Mouse (Mus musculus) yolk sac, embryonic 10.5 days (tissue): ENCODE data around the gene Ntn1.

Experiments
- DNase-seq: peaks from one replicate; pipeline ENCODE4 v3.0.0-alpha.2; 2017; ENCODE audit warnings: low spot score

The Ntn1 gene

GRCm38 (mm10) chr11:68405576-68405975 lies 5.0 kb upstream of the Ntn1 start:
- no peak for DNase-seq

DNA sequence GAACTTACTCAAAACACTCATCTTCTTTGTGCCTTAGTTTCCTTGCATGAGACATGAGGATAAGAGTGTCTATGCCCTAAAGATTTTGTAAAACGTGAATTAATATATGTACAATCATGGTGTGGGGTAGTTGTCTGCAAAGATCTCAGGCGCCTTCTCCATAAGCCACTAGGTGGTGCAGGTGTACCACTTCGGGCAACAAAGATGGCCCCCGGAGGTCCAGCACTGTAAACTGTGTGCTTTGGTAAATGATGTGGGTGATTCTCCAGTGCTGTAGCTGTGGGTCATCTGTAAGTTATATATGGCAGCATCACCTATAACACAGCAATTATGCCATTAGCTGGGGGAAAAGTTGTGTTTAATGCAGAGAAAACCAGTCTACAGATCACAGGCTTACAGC lies 3.6 kb upstream of the Ntn1 start:
- no peak for DNase-seq

- DNase-seq, result no peak
These were observed 805 bp upstream of the Ntn1 start for GRCm38 (mm10) chr11:68401428-68401827.

- DNase-seq, result peak; percentile 44
These were observed 477 bp downstream of the Ntn1 start for GRCm38 (mm10) chr11:68400021-68400671.

DNA sequence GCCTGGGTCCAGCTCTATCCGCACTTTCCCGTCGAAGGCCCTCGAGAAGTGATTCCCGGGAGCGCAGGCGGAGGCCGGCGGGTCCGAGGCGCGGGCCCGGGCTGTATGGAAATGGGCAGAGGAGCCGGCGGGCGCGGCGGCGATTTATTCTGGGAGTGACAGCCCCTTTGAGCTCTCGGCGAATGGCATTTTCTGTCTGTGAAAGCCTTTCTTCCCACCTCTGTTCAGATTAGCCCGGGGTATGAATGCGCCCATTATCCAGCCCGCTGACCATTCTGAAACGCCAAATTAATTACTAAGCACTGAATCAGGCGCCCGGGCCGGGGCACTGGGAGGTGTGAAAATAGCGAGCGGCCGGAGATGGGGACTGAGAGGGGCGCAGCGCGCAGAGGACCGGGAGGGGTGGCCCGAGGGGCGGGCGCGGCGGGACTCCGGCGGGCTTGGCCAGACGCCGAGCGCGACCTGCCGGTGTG lies 1.0 kb downstream of the Ntn1 start:
- peak; percentile 38 for DNase-seq

DNA sequence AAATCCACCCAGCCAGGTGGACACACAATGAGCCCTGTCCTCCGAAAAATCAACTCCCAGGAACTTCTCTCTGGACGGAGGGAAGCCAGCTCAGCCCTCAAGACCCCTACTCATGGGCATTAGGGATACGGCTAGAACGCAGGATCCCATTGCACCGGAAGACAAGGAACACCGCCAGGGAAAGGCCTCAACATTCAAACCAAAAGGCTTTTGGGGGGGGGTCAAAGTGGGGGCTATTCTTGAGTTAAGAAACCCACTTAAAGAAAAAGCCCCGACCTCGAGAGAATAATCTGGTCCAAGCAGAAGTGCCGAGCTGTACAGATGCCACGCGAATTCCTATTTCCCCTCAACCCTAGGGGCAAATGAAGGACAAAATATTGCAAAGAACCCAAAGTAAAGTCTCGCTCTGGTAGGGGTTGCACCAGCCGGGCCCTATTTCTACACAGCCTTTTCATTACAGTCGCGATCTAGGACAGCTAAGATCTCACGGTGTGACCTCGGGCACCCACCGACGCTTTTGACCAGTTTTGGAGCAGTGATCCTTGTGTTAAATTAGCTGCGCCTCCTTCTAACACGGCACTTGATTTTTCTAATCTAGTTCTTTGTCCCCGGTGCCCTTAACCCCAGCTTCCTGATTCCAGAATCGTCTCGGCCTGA lies 1.6 kb downstream of the Ntn1 start:
- DNase-seq, result no peak

GRCm38 (mm10) chr11:68395546-68395945 lies 5.1 kb downstream of the Ntn1 start:
- no peak for DNase-seq

- DNase-seq, result no peak
These were observed 5.9 kb downstream of the Ntn1 start for GRCm38 (mm10) chr11:68394749-68395148.

- no peak for DNase-seq
These were observed 6.6 kb downstream of the Ntn1 start for GRCm38 (mm10) chr11:68393897-68394490.

DNA sequence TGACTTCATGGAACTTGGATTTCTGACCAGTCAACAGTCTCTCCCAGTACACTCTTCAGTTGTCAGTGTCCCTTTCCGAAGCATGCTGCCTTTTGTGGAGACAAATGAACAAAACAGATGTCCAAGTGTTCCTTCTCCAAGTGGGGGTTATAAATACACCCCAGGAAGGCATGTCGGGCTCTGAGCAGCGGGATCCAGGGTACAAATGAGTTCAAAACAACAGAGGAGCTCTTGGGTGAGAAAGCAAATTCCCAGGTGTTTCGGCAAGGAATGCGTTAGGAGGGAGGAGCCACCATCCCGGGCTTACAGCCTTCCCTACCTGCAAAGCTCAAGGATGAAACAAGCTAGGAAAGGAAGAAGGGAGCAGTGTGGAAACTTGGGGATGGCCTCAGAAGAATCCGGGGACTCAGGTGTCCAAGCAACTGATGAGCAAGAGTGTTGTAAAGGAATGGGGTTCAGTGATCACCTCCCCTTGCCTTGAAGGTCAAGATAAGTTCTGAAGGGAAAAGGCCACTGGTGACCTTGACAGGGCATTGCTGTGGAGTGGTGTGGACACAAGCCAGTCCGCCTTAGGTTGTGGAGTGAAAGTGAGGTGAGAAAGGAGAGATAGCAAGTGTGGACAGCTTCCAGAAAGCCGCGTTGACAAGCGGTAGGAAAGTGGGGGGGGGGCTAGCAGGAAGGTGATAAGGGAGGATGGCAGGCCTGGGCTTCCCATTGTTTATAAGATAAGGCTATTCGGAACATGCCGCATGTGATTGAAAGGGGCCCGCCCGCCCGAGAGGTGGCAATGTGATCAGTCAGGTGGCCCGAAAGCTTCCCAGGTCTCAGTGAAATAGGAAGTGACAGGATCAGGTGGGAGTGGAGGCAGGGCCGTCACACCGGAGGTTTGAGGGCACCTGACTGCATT lies 10.0 kb downstream of the Ntn1 start:
- no peak for DNase-seq

- DNase-seq, result no peak
These were observed 11.0 kb downstream of the Ntn1 start for GRCm38 (mm10) chr11:68389621-68390020.

GRCm38 (mm10) chr11:68388655-68389015 lies 12.0 kb downstream of the Ntn1 start:
- DNase-seq, result no peak

GRCm38 (mm10) chr11:68387971-68388654 lies 12.5 kb downstream of the Ntn1 start:
- peak; percentile 51 for DNase-seq

DNA sequence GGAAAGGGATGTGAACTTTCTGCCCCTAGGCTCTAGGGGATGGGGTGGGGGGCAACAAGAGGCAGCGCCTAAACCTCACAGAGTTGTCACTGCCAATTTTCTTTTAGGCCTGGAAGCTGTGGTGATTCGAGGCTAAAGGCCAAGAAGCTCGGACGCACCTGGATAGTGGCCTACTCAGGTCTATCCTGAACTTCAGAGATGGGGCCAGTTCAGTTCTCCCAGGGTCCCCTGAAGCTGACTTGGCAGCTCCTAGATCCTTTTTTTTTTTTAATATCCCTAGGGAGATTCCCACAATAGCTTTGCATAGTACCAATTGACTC lies 13.2 kb downstream of the Ntn1 start:
- no peak for DNase-seq

DNA sequence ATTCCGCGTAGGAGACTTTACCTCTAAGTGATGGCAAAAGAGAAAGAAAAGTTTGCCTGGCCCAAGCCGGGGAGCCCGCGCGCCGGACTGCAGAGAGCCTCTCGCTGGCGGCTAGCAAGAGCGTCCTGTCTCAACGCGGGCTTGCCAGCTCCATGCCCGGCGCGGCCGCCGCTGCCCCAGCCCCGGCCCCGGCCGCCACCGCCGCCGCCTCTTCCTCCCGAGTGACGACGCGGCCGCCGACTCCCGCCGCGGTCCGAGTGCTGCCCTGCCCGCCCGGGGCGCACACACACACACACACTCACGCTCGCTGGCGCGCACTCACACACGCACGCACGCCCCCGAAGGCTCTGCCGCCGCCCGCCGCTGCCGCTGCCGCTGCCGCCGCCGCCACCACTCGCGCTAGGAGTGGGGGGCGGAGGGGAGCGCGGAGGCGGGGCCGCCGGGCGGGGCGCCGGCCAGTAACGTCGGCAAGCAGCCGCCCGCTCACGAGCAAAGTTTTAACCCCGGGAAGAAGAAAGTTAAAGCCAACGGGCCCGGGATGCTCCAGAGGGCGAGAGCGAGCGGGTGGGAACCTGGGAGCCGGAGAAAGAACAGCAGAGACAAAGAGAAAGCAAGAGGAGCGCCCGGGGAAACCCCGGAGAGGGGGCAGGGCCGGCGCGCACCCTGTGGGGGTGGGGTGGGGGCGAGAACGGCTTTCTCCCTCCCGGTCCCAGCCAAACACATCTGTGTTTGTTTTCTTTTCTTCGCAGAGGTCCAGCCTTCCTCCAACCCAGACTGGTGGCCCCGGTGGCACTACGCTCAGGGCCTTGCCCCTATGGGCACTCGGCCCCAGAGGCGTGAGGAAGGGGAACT lies 13.8 kb downstream of the Ntn1 start:
- peak; percentile 69 for DNase-seq

- DNase-seq, result peak; percentile 29
These were observed 14.6 kb downstream of the Ntn1 start for GRCm38 (mm10) chr11:68385921-68386588.

GRCm38 (mm10) chr11:68385021-68385821 lies 15.4 kb downstream of the Ntn1 start:
- peak; percentile 27 for DNase-seq

DNA sequence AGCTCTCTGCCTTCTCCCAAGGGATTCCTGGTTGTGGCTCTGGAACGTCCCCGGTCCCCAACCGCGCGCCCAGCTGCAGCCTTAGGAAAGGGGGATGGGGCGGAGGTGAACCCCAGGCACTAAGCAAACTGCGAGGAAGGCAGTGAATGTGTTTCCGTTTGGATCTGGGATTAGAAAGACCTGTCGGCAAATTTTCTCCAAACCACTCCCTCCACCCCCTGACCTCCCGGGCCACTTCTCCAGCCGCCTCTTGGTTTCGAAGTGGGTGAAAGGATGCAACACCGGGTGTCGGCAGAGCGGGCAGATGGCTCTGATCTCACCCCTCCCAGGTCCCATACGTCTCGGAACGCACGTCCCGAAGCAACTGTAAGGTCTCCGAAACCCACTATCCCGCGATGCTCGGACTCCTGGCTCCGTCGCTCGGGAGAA lies 16.0 kb downstream of the Ntn1 start:
- DNase-seq, result peak; percentile 24

GRCm38 (mm10) chr11:68384131-68384530 lies 16.5 kb downstream of the Ntn1 start:
- DNase-seq, result no peak

DNA sequence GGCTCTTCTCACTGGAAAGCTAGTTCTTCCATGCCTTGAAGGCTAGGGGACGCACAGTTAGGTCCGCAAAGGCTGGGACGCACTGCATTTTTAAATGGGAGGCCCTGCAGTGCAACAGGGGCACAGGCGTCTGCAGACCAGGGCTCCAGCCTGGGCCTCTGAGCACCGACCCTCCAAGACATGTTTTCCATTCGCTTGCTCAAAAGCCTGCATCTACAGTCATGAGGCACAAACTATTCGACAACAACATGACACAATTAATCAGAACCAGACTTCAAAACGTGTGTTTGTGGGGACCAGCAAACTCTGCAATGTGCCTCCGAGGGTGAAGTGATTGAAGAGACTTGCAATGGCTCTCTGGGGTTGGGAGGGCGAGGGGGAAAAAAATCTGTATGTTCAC lies 17.1 kb downstream of the Ntn1 start:
- no peak for DNase-seq
